Mouse (Mus musculus) kidney, embryonic 16.5 days (tissue): ENCODE data around the gene Iqschfp. TPM values are rescaled to one million over a fixed set of nuclear protein-coding genes. Genes with fewer than 3 reads are reported as not detected.

ENCODE experiments used
- ATAC-seq: fragments of 200-750 bp; cut with Nextera tagmentation; 2 replicates; pipeline ENCODE4 v1.8.0; 2017; ENCODE audit warnings: moderate TSS enrichment; ENCODE audit not compliant: low FRiP score, low TSS enrichment
- H3K27ac ChIP-seq: fragments of 300-500 bp; sonication (generic); 2 replicates; pipeline ENCODE4 v1.5.1; 2014; ENCODE audit warnings: low read length
- H3K27me3 ChIP-seq: fragments of 300-500 bp; sonication (generic); 2 replicates; pipeline ENCODE4 v1.6.1; 2014; ENCODE audit warnings: low read length, control low read depth, mixed read lengths; ENCODE audit not compliant: insufficient read depth
- H3K36me3 ChIP-seq: fragments of 300-500 bp; sonication (generic); 2 replicates; pipeline ENCODE4 v1.6.1; 2014; ENCODE audit warnings: low read length, control low read depth, mixed read lengths; ENCODE audit not compliant: insufficient read depth
- H3K4me1 ChIP-seq: fragments of 300-500 bp; sonication (generic); 2 replicates; pipeline ENCODE4 v1.6.1; 2014; ENCODE audit warnings: low read length, control low read depth, mixed read lengths; ENCODE audit not compliant: insufficient read depth
- H3K4me2 ChIP-seq: fragments of 300-500 bp; sonication (generic); replicated peaks from 2 replicates; pipeline ENCODE4 v1.6.1; 2014; ENCODE audit warnings: low read depth, low read length
- H3K4me3 ChIP-seq: fragments of 300-500 bp; sonication (generic); 2 replicates; pipeline ENCODE4 v1.5.1; 2014; ENCODE audit warnings: mild to moderate bottlenecking, low read length
- H3K9ac ChIP-seq: fragments of 300-500 bp; sonication (generic); replicated peaks from 2 replicates; pipeline ENCODE4 v1.6.1; 2014; ENCODE audit warnings: low read length
- H3K9me3 ChIP-seq: fragments of 300-500 bp; sonication (generic); 2 replicates; pipeline ENCODE4 v1.6.1; 2016; ENCODE audit warnings: low read length, control low read depth
- WGBS: fragments of 180-500 bp; shearing (Covaris S2); extraction: QIAGEN DNeasy Blood & Tissue Kit; methylation state at CpG from one replicate; pipeline ENCODE4 v1.1.7; 2014; 5-methylcytosine and 5-hydroxymethylcytosine counted together
- polyA plus RNA-seq: library from polyadenylated mRNA; unstranded; fragments of >200 nt; fragmentation: Nextera tagmentation; extraction: Ambion mirVana; gene quantifications from 2 replicates; pipeline ENCODE4 v1.2.1, GENCODE M21; 2015

Iqschfp gene
- polyA plus RNA-seq, 1 experiment from 2014 or later = not detected

DNA sequence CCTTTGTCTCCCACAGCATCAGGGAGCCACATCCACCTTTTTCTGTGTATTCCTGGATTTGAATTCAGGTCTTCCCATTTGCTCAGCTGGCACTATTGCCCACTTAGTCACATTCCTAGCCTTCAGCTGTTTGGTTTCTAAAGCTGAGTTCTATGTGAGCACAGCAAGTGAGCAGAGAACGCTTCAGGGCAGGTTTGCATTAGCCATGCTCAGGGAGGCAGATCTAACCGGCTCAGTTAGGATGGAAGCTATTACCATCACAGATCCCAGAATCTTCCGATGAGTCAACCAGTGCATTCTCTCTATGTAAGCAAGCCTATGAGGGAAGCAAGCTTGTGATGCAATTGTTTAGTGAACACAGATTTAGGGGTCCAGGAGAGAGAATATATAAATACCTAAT, 493.5 kb downstream of the Iqschfp start:
- H3K36me3 ChIP-seq = no peaks in the 10 kb centered on the region
- no peak overlapping the region for H3K27ac ChIP-seq
- 83% methylated on average over 3 of the region's 3 CpGs for WGBS
- H3K4me2 ChIP-seq = no peak overlapping the region
- ATAC-seq = no peak
- H3K9me3 ChIP-seq = no peaks in the 10 kb centered on the region
- H3K4me1 ChIP-seq = no peaks in the 10 kb centered on the region
- H3K4me3 ChIP-seq = no peak overlapping the region
- no peaks in the 10 kb centered on the region for H3K27me3 ChIP-seq
- no peak overlapping the region for H3K9ac ChIP-seq

DNA sequence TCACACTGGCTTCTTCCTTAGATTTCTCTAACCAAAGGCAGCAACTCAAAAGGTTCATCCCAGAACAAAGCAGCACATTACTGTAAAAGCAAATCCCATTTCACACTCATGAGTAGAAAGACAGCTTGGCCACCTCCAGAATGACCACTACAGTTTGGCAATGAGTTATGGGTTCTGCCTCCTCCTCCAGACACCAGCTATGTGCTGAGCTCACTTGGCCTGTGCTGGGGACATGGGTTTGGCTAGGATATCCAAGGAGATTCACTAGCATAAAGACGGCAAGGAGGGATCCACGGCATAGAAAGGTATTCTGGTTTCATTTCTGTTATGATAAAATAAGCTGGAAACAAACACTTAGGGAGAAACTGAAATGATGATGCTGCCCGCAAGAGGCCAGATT, 496.0 kb downstream of the Iqschfp start:
- 80% methylated on average over 3 of the region's 3 CpGs for WGBS
- Histone ChIP-seq H3K9me3 (no peaks in the 10 kb centered on the region), H3K4me2 (no peak overlapping the region), H3K27ac (no peak overlapping the region), H3K27me3 (no peaks in the 10 kb centered on the region), H3K36me3 (no peaks in the 10 kb centered on the region), H3K4me3 (no peak overlapping the region), H3K9ac (no peak overlapping the region), H3K4me1 (no peaks in the 10 kb centered on the region)
- no peak for ATAC-seq

DNA sequence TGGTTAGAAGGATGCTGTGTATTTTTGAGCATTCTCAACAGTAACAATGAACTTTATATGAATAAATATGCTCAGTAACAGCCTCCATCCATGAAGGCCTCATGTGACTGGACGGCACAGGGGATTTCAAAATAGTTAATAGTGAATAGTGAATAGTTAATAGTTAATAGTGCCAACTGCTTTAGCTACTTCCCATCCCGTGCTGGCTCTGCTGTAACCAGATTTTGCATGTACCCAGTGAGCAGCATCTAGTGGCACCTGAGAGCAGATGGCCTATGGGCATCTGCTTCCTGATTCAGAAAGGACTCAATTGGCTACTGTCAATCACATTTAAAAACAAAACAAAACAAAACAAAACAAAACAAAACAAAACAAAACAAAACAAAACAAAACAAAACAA, 501.5 kb downstream of the Iqschfp start:
- H3K9me3 ChIP-seq = no peaks in the 10 kb centered on the region
- H3K36me3 ChIP-seq = no peaks in the 10 kb centered on the region
- H3K27ac ChIP-seq = no peak overlapping the region
- H3K4me2 ChIP-seq = no peak overlapping the region
- H3K4me1 ChIP-seq = no peaks in the 10 kb centered on the region
- no peaks in the 10 kb centered on the region for H3K27me3 ChIP-seq
- ATAC-seq = peak; percentile 51; the same call in 1 of the 2 replicates
- H3K4me3 ChIP-seq = no peak overlapping the region
- WGBS = 59% methylated on average over 2 of the region's 2 CpGs
- H3K9ac ChIP-seq = no peak overlapping the region

DNA sequence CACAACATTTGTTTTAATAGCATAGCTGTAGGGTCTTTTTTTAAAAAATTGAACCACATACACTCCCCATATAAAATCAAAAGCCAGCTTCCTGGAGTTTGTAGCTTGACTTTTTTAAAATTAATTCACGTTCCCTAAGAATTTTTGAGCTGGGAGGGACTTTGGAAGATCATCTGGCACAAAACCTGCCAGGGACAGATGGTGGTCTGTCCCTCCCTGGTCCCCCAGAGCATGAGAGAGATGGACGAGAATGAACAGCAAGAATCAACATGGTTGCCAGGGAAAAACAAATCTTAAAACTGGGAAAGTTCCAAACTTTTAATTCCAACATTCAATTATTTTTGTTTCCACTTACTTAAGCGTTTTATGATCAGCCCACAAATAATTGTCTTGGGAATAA, 506.7 kb downstream of the Iqschfp start:
- Histone ChIP-seq H3K9ac (no peak overlapping the region), H3K9me3 (no peaks in the 10 kb centered on the region), H3K4me2 (no peak overlapping the region), H3K4me3 (no peak overlapping the region), H3K4me1 (no peaks in the 10 kb centered on the region), H3K27me3 (no peaks in the 10 kb centered on the region), H3K36me3 (no peaks in the 10 kb centered on the region), H3K27ac (no peak overlapping the region)
- WGBS = 80% methylated on average over 3 of the region's 3 CpGs
- no peak for ATAC-seq

DNA sequence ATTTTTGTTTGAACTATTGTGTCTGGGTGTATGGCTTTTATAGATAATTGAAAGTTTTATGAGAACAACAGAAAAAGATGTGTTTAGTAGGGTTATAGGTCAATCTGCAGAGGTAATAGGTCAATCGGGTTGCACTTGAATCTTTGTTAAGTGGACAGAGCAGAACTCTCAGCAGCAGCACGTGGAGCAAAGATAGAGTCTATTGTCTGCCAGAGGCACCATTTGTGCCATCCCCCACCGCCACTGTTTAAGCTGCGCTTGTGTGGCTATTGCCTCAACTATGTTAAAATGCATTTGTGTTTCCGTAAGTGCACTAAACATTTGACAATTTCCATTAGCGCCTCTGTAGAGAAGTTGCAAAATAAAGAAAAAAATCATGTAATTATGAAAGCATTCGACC, 508.1 kb downstream of the Iqschfp start:
- Histone ChIP-seq H3K9me3 (no peaks in the 10 kb centered on the region), H3K4me2 (no peak overlapping the region), H3K27ac (no peak overlapping the region), H3K4me3 (no peak overlapping the region), H3K27me3 (no peaks in the 10 kb centered on the region), H3K36me3 (no peaks in the 10 kb centered on the region), H3K9ac (no peak overlapping the region), H3K4me1 (no peaks in the 10 kb centered on the region)
- no peak for ATAC-seq
- 74% methylated on average over 7 of the region's 7 CpGs for WGBS

DNA sequence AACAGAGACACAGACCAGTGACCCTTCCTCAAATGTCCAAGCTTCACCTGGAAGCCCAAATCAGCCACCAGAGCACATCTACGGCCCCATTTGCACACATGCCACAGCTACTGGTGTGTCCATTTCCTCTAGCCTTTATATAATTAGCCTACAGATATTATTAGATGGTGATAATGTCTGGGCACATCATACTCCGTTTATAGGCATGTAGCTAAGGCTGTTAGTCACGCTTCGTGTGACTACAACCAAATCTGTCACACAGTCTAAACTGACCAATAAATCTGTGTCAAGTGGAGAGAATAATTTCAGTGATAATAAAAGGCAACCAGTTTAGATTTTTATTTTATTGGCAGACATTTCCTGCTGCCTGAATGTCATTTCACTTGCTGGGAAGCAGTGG, 511.3 kb downstream of the Iqschfp start:
- Histone ChIP-seq H3K9ac (no peak overlapping the region), H3K4me1 (no peaks in the 10 kb centered on the region), H3K4me3 (no peak overlapping the region), H3K9me3 (no peaks in the 10 kb centered on the region), H3K4me2 (no peak overlapping the region), H3K27ac (no peak overlapping the region), H3K27me3 (no peaks in the 10 kb centered on the region), H3K36me3 (no peaks in the 10 kb centered on the region)
- no peak for ATAC-seq
- WGBS = 74% methylated on average over 4 of the region's 4 CpGs

DNA sequence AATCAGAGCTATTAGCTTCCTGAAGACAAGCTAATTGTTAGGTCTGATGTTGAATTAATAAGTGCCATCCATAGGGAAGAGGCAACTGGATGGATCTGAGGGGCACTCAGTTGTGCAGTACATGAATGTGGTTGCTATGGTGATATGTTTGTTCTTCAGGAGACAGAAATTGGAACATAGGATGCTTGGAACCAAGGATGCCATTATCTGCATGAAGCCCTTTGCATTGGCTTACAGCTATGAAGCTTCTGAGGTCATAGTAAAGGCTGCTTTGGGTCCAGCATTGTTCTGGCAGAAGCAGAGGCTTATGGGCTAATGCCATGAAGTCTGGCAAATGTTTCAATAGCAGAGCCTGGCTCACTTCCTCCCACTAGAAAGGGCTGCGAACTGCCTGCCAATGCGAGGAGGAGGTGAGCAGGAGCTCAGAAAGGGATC, 511.8 kb downstream of the Iqschfp start:
- Histone ChIP-seq H3K27me3 (no peaks in the 10 kb centered on the region), H3K4me1 (no peaks in the 10 kb centered on the region), H3K9ac (no peak overlapping the region), H3K4me2 (no peak overlapping the region), H3K36me3 (no peaks in the 10 kb centered on the region), H3K4me3 (no peak overlapping the region), H3K27ac (no peak overlapping the region), H3K9me3 (no peaks in the 10 kb centered on the region)
- no peak for ATAC-seq
- WGBS = 85% methylated on average over 2 of the region's 2 CpGs

DNA sequence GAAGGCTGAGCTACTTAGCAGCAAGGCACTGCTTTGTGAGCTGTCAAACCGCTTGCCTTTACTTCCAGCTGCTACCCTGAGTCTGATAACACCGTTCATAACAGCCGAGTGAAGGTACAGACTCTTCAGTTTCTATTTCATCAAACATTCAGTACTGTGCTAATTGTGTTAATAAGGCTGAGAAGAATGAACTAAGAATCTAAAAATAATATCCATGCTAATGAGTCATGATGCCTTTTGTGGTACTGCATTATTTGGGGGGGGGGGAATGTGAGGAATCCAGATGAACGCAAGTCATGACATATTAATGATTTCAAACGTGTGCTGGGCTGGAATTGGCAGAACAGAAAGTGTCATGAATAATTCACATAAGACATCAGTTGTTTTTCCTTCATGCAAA, 513.7 kb downstream of the Iqschfp start:
- Histone ChIP-seq H3K36me3 (no peaks in the 10 kb centered on the region), H3K9ac (no peak overlapping the region), H3K27me3 (no peaks in the 10 kb centered on the region), H3K4me1 (no peaks in the 10 kb centered on the region), H3K4me2 (no peak overlapping the region), H3K4me3 (no peak overlapping the region), H3K27ac (no peak overlapping the region), H3K9me3 (no peaks in the 10 kb centered on the region)
- WGBS = 76% methylated on average over 5 of the region's 5 CpGs
- no peak for ATAC-seq

DNA sequence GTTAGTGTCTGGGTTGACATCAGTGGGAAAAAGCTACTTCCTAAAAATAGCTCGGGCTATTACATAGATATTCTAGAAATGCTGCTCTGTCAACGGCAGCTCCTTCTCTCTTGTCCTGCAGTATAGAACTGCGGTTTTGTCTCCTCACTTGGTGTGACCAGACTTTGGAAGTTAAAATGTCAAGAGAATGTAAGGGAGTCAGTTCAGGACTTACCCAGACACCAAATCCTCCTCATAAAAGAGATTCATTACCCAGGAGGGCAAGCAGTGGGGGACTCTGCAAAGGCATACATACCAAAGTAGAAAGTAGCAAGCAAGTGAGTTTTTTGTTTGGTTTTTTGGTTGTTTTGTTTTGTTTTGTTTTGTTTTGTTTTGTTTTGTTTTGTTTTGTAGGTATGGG, 520.2 kb downstream of the Iqschfp start:
- Histone ChIP-seq H3K36me3 (no peaks in the 10 kb centered on the region), H3K9ac (no peak overlapping the region), H3K27ac (no peak overlapping the region), H3K4me1 (0 out of 2 replicates have a peak, but pooled peaks cover 2% of the 10 kb centered on the region), H3K4me3 (no peak overlapping the region), H3K9me3 (no peaks in the 10 kb centered on the region), H3K4me2 (no peak overlapping the region), H3K27me3 (no peaks in the 10 kb centered on the region)
- WGBS = 28% methylated on average over 3 of the region's 3 CpGs
- ATAC-seq = no peak; the same call in 1 of the 2 replicates

DNA sequence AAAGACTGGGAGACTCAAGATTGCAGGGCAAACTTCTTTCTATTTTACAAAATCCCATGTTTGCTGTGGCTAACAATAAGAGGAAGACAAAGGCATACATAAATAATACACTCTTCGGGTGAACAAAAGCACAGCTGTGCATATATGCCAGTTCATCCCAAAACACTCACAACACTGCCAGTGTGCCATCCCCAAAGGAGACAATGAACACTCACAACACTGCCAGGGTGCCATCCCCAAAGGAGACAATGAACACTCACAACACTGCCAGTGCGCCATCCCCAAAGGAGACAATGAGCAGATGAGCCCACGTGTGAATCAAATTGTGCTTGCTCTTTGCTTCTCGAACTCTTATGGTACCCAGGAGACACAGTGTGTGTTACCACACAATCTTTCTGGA, 527.8 kb downstream of the Iqschfp start:
- no peak for ATAC-seq
- Histone ChIP-seq H3K27me3 (no peaks in the 10 kb centered on the region), H3K4me1 (no peaks in the 10 kb centered on the region), H3K9me3 (no peaks in the 10 kb centered on the region), H3K36me3 (no peaks in the 10 kb centered on the region), H3K27ac (no peak overlapping the region), H3K4me2 (no peak overlapping the region), H3K4me3 (no peak overlapping the region), H3K9ac (no peak overlapping the region)
- 89% methylated on average over 4 of the region's 4 CpGs for WGBS

DNA sequence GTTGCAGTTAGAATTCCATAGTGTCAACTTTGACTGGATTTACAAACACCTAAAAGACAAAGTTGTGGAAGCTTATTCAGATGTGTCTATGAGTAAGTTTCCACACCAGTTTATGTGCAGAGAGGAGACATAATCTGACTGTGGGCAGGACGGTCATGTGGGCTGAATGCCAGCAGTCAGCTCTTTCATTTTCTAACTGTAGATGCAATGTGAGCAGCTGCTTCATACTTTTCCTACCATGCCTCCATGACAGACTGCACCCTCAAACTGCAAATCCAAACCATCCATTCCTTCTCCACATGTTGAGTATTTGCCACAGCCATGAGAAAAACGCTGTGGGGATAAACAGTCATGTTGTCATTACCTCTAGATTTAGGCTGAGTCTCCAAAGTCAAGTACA, 528.9 kb downstream of the Iqschfp start:
- Histone ChIP-seq H3K4me1 (no peaks in the 10 kb centered on the region), H3K36me3 (no peaks in the 10 kb centered on the region), H3K27ac (no peak overlapping the region), H3K4me2 (no peak overlapping the region), H3K27me3 (no peaks in the 10 kb centered on the region), H3K4me3 (no peak overlapping the region), H3K9ac (no peak overlapping the region), H3K9me3 (no peaks in the 10 kb centered on the region)
- WGBS = 76% methylated on average over 2 of the region's 2 CpGs
- ATAC-seq = no peak
